8 mouse cellular contexts compared by ENCODE assay signal in genomic region chr19:44930744-44931453, GRCm38 (mm10). TPM values are rescaled to one million over a fixed set of nuclear protein-coding genes. Genes with fewer than 3 reads are reported as not detected.
DNase-seq lines count a peak whose midpoint lies in the region; ATAC-seq and TF ChIP-seq lines count a peak whose summit lies in the region.

Gene Slf2 (plus strand): TSS chr19:44931151.

- no peaks in the 10 kb centered on the region for H3K9me3 ChIP-seq in MEL (replicated peaks; ENCODE audit: insufficient read depth, low read length)
- no peaks in the 10 kb centered on the region for H3K9me3 ChIP-seq in forebrain, postnatal 0 days (ENCODE audit: low read length)
- H3K9me3 ChIP-seq in lung, embryonic 15.5 days = no peaks in the 10 kb centered on the region

- H3K4me1 ChIP-seq in MEL (ENCODE audit: control insufficient read depth in 1 of 2, insufficient read depth in 2 of 2, low read length in 2 of 2) = peaks cover 12 to 27% of the 10 kb centered on the region in 2 experiments
- no peaks in the 10 kb centered on the region; the same call in 1 of the 2 replicates for H3K4me1 ChIP-seq in cerebellum, adult 2 months (ENCODE audit: control insufficient read depth, insufficient read depth, low read length)
- peaks cover 15% of the 10 kb centered on the region for H3K4me1 ChIP-seq in forebrain, postnatal 0 days (ENCODE audit: insufficient read depth)
- H3K4me1 ChIP-seq in lung, embryonic 15.5 days = peaks cover 24% of the 10 kb centered on the region

- peak; percentile 100 for DNase-seq in MEL (ENCODE audit: low read depth, low spot score)
- DNase-seq in cerebellum, adult 2 months = peak; percentile 99 to 100
- DNase-seq in forebrain, postnatal 0 days = peak; percentile 97
- peak; percentile 100 for DNase-seq in heart, postnatal 4 days
- peak; percentile 98 to 99 for DNase-seq in layer of hippocampus, adult 8-10 months (ENCODE audit: low spot score in 2 of 2)
- peak; percentile 98 for DNase-seq in ovary, adult 18-20 months (ENCODE audit: low spot score)
- DNase-seq in thymus, postnatal 0 days (ENCODE audit: low spot score) = peak; percentile 97

- H3K4me3 ChIP-seq in MEL (ENCODE audit: control insufficient read depth in 1 of 2, insufficient read depth in 1 of 2, low read depth in 2 of 2, low read length in 2 of 2) = peak within 1 kb of the TSS; percentile 78 to 84
- H3K4me3 ChIP-seq in cerebellum, adult 2 months (replicated peaks; ENCODE audit: insufficient read depth, low read depth, low read length) = peak within 1 kb of the TSS; percentile 93
- peak within 1 kb of the TSS; percentile 65 for H3K4me3 ChIP-seq in forebrain, postnatal 0 days (ENCODE audit: low read depth, low read length)
- peak within 1 kb of the TSS; percentile 91 for H3K4me3 ChIP-seq in lung, embryonic 15.5 days

- under 1% methylated on average over 55 of the region's 55 CpGs for WGBS in cerebellum, adult 2 months
- WGBS in forebrain, postnatal 0 days = 3% methylated on average over 54 of the region's 55 CpGs
- under 1% methylated on average over 55 of the region's 55 CpGs for WGBS in lung, embryonic 15.5 days

- TF ChIP-seq RAD21 in MEL (IDR thresholded peaks at IDR 0.05; ENCODE audit: low read depth, low read length) = no peak

- TF ChIP-seq CTCF in MEL (IDR thresholded peaks at IDR 0.05 in 2 of 3, conservative IDR thresholded peaks at IDR 0.05 in 1 of 3; ENCODE audit: control insufficient read depth in 1 of 3, insufficient read depth in 1 of 3, low read depth in 2 of 3, low read length in 3 of 3, poor library complexity in 1 of 3, severe bottlenecking in 1 of 3) = no peak
- no peak for TF ChIP-seq CTCF in cerebellum, adult 2 months (IDR thresholded peaks at IDR 0.05; ENCODE audit: borderline replicate concordance, insufficient read depth, low read depth, low read length)
- TF ChIP-seq CTCF in forebrain, postnatal 0 days (IDR thresholded peaks at IDR 0.05; ENCODE audit: low read depth) = peak; percentile 45; the same call in 1 of the 2 replicates

- peak within 1 kb of the TSS; percentile 80 for H3K27ac ChIP-seq in MEL (ENCODE audit: control insufficient read depth, low read depth, low read length)
- H3K27ac ChIP-seq in cerebellum, adult 2 months (ENCODE audit: insufficient read depth, low read length) = peak within 1 kb of the TSS; percentile 96
- H3K27ac ChIP-seq in forebrain, postnatal 0 days (ENCODE audit: low read depth, low read length) = peak within 1 kb of the TSS; percentile 84
- peak within 1 kb of the TSS; percentile 81 for H3K27ac ChIP-seq in lung, embryonic 15.5 days

- H3K79me2 ChIP-seq in MEL (ENCODE audit: control insufficient read depth, insufficient read depth, low read length, poor library complexity) = peaks cover 20% of the 10 kb centered on the region

- peak; percentile 98 for ATAC-seq in forebrain, postnatal 0 days
- ATAC-seq in lung, embryonic 15.5 days (ENCODE audit: borderline replicate concordance, extremely low read depth, low FRiP score, low TSS enrichment) = peak; percentile 99

- no peaks in the 10 kb centered on the region for H3K27me3 ChIP-seq in MEL (ENCODE audit: control insufficient read depth in 1 of 2, insufficient read depth in 2 of 2, low read length in 2 of 2)
- H3K27me3 ChIP-seq in cerebellum, adult 2 months (ENCODE audit: control insufficient read depth, insufficient read depth, low read length) = no peaks in the 10 kb centered on the region
- H3K27me3 ChIP-seq in forebrain, postnatal 0 days (ENCODE audit: insufficient read depth, low read length) = no peaks in the 10 kb centered on the region
- no peaks in the 10 kb centered on the region for H3K27me3 ChIP-seq in lung, embryonic 15.5 days

- H3K9ac ChIP-seq in MEL (ENCODE audit: control insufficient read depth, low read depth, low read length, poor library complexity, severe bottlenecking) = peak within 1 kb of the TSS; percentile 94
- H3K9ac ChIP-seq in forebrain, postnatal 0 days = peak within 1 kb of the TSS; percentile 71
- peak within 1 kb of the TSS; percentile 86 for H3K9ac ChIP-seq in lung, embryonic 15.5 days

- TF ChIP-seq POLR2A in MEL (IDR thresholded peaks at IDR 0.05; ENCODE audit: control insufficient read depth in 1 of 2, insufficient read depth in 1 of 2, low read depth in 1 of 2, low read length in 2 of 2, poor library complexity in 1 of 2) = peak; percentile 85 to 92
- peak; percentile 88 for TF ChIP-seq POLR2A in cerebellum, adult 2 months (IDR thresholded peaks at IDR 0.05; ENCODE audit: borderline replicate concordance, insufficient read depth, low read length)

- peak in 1 of 2 experiments; percentile 53; a peak in 1 of 4 replicates for TF ChIP-seq EP300 in MEL (IDR thresholded peaks at IDR 0.05; ENCODE audit: low read depth in 1 of 2, low read length in 2 of 2)

- H3K4me2 ChIP-seq in forebrain, postnatal 0 days (ENCODE audit: low read depth) = peak within 1 kb of the TSS; percentile 60
- peak within 1 kb of the TSS; percentile 56 for H3K4me2 ChIP-seq in lung, embryonic 15.5 days

- peaks cover 21 to 42% of the 10 kb centered on the region in 2 experiments for H3K36me3 ChIP-seq in MEL (ENCODE audit: control insufficient read depth in 1 of 2, insufficient read depth in 2 of 2, low read length in 2 of 2)
- peaks cover 11% of the 10 kb centered on the region for H3K36me3 ChIP-seq in forebrain, postnatal 0 days (ENCODE audit: insufficient read depth)
- H3K36me3 ChIP-seq in lung, embryonic 15.5 days = peaks cover 11% of the 10 kb centered on the region

TF ChIP-seq in MEL, 35 proteins besides CTCF, POLR2A, EP300 and RAD21 (continues in another document):
- TF ChIP-seq ZKSCAN1 (IDR thresholded peaks at IDR 0.05; ENCODE audit: low read depth, low read length) (no peak), MAZ (IDR thresholded peaks at IDR 0.05; ENCODE audit: low read depth, low read length) (peak; percentile 78), MAX (IDR thresholded peaks at IDR 0.05; ENCODE audit: low read length) (peak; percentile 98), MYB (IDR thresholded peaks at IDR 0.05; ENCODE audit: low read depth, low read length) (no peak), BHLHE40 (IDR thresholded peaks at IDR 0.05; ENCODE audit: borderline replicate concordance, low read depth, low read length) (peak; percentile 99), JUND (IDR thresholded peaks at IDR 0.05; ENCODE audit: low read depth, low read length) (no peak), USF2 (IDR thresholded peaks at IDR 0.05; ENCODE audit: borderline replicate concordance in 1 of 2, insufficient read depth in 1 of 2, low read depth in 1 of 2, low read length in 2 of 2) (peak; percentile 53 to 91; a peak in 3 of 4 replicates), ZMIZ1 (IDR thresholded peaks at IDR 0.05; ENCODE audit: low read depth, low read length) (peak; percentile 95), GABPA (IDR thresholded peaks at IDR 0.05; ENCODE audit: low read depth, low read length) (no peak), POLR2AphosphoS2 (IDR thresholded peaks at IDR 0.05; ENCODE audit: low read length) (peak; percentile 97), ZNF384 (IDR thresholded peaks at IDR 0.05; ENCODE audit: low read depth, low read length) (no peak), SMC3 (IDR thresholded peaks at IDR 0.05; ENCODE audit: low read depth, low read length) (no peak), CHD1 (IDR thresholded peaks at IDR 0.05; ENCODE audit: low read depth, low read length) (no peak), UBTF (IDR thresholded peaks at IDR 0.05; ENCODE audit: borderline replicate concordance, insufficient read depth, low read depth, low read length) (0 out of 2 replicates have a peak, but pooled peaks have one; percentile 46), GATA1 (IDR thresholded peaks at IDR 0.05; ENCODE audit: low read depth, low read length) (no peak), MEF2A (IDR thresholded peaks at IDR 0.05; ENCODE audit: extremely low read depth, insufficient replicate concordance, low read depth, low read length, poor library complexity, severe bottlenecking) (no peak), MXI1 (IDR thresholded peaks at IDR 0.05; ENCODE audit: low read depth, low read length) (peak; percentile 98), TCF12 (IDR thresholded peaks at IDR 0.05; ENCODE audit: low read depth, low read length) (peak; percentile 52; the same call in 1 of the 2 replicates), MAFK (IDR thresholded peaks at IDR 0.05; ENCODE audit: borderline replicate concordance, low read depth, low read length) (no peak), ETS1 (IDR thresholded peaks at IDR 0.05; ENCODE audit: low read depth, low read length) (peak; percentile 93), TBP (IDR thresholded peaks at IDR 0.05; ENCODE audit: low read depth, low read length) (peak; percentile 83), RCOR1 (IDR thresholded peaks at IDR 0.05; ENCODE audit: low read depth, low read length) (no peak), NELFE (IDR thresholded peaks at IDR 0.05; ENCODE audit: low read depth, low read length) (peak; percentile 93), TAL1 (IDR thresholded peaks at IDR 0.05; ENCODE audit: low read length) (peak; percentile 32; the same call in 1 of the 2 replicates), ZC3H11A (IDR thresholded peaks at IDR 0.05; ENCODE audit: low read depth, low read length) (no peak), MYC (IDR thresholded peaks at IDR 0.05; ENCODE audit: low read depth, low read length) (peak; percentile 95), CHD2 (IDR thresholded peaks at IDR 0.05; ENCODE audit: low read length) (peak; percentile 85), HCFC1 (IDR thresholded peaks at IDR 0.05; ENCODE audit: low read depth, low read length) (peak; percentile 74), NRF1 (IDR thresholded peaks at IDR 0.05; ENCODE audit: insufficient read depth, low read depth, low read length, poor library complexity, severe bottlenecking) (no peak), ELF1 (IDR thresholded peaks at IDR 0.05; ENCODE audit: low read depth, low read length) (peak; percentile 68), E2F4 (IDR thresholded peaks at IDR 0.05; ENCODE audit: borderline replicate concordance, low read depth, low read length) (peak; percentile 82; the same call in 1 of the 2 replicates)

RNA-seq across cellular contexts. Expression of gene Slf2, which starts in this region (rescaled TPM):
- total RNA-seq in MEL (2012; rRNA removed) = 35.4 and 36.7 TPM in 2 replicates
- 100 to 1,000 TPM in 1 of 2 experiments, 10 to 100 TPM in 1; 30.2 to 109 TPM for polyA plus RNA-seq in MEL (2012; ENCODE audit: insufficient read depth in 1 of 2, insufficient read length in 2 of 2, low read depth in 1 of 2, low replicate concordance in 2 of 2, missing spikeins in 1 of 2)
- 36.4 and 43.8 TPM in 2 replicates for polyA plus RNA-seq in cerebellum, adult 2 months (2012; rRNA removed)
- total RNA-seq in forebrain, postnatal 0 days (2014; rRNA removed) = 42.7 and 50.0 TPM in 2 replicates
- 11.1 and 16.1 TPM in 2 replicates for polyA plus RNA-seq in forebrain, postnatal 0 days (2015; fragmentation: Nextera tagmentation; extraction: Ambion mirVana)
- 10 to 100 TPM; 37.2 to 40.9 TPM for total RNA-seq in heart, postnatal 4 days (2021)
- total RNA-seq in layer of hippocampus, adult 8-10 months (2022) = 10 to 100 TPM; 37.3 to 50.4 (median 42.3) TPM
- polyA plus RNA-seq in lung, embryonic 15.5 days (2015; fragmentation: Nextera tagmentation; extraction: Ambion mirVana) = 26.0 and 29.4 TPM in 2 replicates
- polyA plus RNA-seq in thymus, postnatal 0 days (2015; fragmentation: Nextera tagmentation; extraction: Ambion mirVana) = 16.7 and 17.3 TPM in 2 replicates

Comparison
In these comparisons a context has a peak if more than half of its experiments do, and no peak if none do; other contexts are left out.
1. Peak in every context shown above with its lines: DNase-seq, ATAC-seq, H3K4me3 ChIP-seq and H3K27ac ChIP-seq.